Mouse (Mus musculus) kidney, adult 2 months (tissue): ENCODE results near the gene Nat8f1. TPM values are rescaled to one million over a fixed set of nuclear protein-coding genes. Genes with fewer than 3 reads are reported as not detected.
A peak's percentile ranks its signal among the peaks of the same experiment; 100 is the strongest.
"Not testable (repeated sequence)": the region's sequence is repeated elsewhere in the genome, so short reads cannot be mapped to it uniquely, and the experiment has no call there.

Source experiments
- DNase-seq: peaks from one replicate; pipeline ENCODE4 v3.0.0; 2021
- H3K27ac ChIP-seq: fragments of 200-500 bp; 2 replicates; pipeline ENCODE4 v1.5.1; 2012; ENCODE audit warnings: low read depth, low read length, control low read depth, inconsistent platforms; ENCODE audit not compliant: insufficient read depth
- H3K27me3 ChIP-seq: fragments of 200-500 bp; replicated peaks from 2 replicates; pipeline ENCODE4 v1.6.1; 2012; ENCODE audit warnings: mild to moderate bottlenecking, moderate library complexity, low read length, inconsistent platforms; ENCODE audit not compliant: control insufficient read depth, insufficient read depth
- H3K36me3 ChIP-seq: fragments of 200-500 bp; 2 replicates; pipeline ENCODE4 v1.6.1; 2012; ENCODE audit warnings: mild to moderate bottlenecking, moderate library complexity, low read length, inconsistent platforms; ENCODE audit not compliant: control insufficient read depth, insufficient read depth
- H3K4me1 ChIP-seq: fragments of 200-500 bp; 2 replicates; pipeline ENCODE4 v1.6.1; 2011; ENCODE audit warnings: low read length; ENCODE audit not compliant: control insufficient read depth, insufficient read depth
- H3K4me3 ChIP-seq: fragments of 200-500 bp; 2 replicates; pipeline ENCODE4 v1.5.1; 2011; ENCODE audit warnings: mild to moderate bottlenecking, low read depth, low read length, control low read depth; ENCODE audit not compliant: insufficient read depth
- CTCF ChIP-seq: fragments of 200-500 bp; conservative IDR thresholded peaks from 2 replicates; pipeline ENCODE4 v1.5.1; 2011; ENCODE audit warnings: low read depth, mild to moderate bottlenecking, control low read depth, low read length, moderate library complexity, mixed read lengths; ENCODE audit not compliant: insufficient read depth, insufficient read length
- POLR2A ChIP-seq: fragments of 200-500 bp; IDR thresholded peaks from one replicate; pipeline ENCODE4 v1.6.1; 2011; ENCODE audit warnings: low read depth, low read length, control low read depth
- WGBS: fragments of 180-500 bp; shearing (Covaris S2); methylation state at CpG from one replicate; pipeline ENCODE4 v1.1.7; 2018; 5-methylcytosine and 5-hydroxymethylcytosine counted together
- polyA plus RNA-seq: library from polyadenylated mRNA; depleted of rRNA; stranded (reverse); fragments of >200 nt; gene quantifications from 2 replicates; pipeline ENCODE4 v1.2.3, GENCODE M21; 2012; rRNA removed

Nat8f1 gene
- 858 and 975 TPM in 2 replicates for polyA plus RNA-seq

DNA sequence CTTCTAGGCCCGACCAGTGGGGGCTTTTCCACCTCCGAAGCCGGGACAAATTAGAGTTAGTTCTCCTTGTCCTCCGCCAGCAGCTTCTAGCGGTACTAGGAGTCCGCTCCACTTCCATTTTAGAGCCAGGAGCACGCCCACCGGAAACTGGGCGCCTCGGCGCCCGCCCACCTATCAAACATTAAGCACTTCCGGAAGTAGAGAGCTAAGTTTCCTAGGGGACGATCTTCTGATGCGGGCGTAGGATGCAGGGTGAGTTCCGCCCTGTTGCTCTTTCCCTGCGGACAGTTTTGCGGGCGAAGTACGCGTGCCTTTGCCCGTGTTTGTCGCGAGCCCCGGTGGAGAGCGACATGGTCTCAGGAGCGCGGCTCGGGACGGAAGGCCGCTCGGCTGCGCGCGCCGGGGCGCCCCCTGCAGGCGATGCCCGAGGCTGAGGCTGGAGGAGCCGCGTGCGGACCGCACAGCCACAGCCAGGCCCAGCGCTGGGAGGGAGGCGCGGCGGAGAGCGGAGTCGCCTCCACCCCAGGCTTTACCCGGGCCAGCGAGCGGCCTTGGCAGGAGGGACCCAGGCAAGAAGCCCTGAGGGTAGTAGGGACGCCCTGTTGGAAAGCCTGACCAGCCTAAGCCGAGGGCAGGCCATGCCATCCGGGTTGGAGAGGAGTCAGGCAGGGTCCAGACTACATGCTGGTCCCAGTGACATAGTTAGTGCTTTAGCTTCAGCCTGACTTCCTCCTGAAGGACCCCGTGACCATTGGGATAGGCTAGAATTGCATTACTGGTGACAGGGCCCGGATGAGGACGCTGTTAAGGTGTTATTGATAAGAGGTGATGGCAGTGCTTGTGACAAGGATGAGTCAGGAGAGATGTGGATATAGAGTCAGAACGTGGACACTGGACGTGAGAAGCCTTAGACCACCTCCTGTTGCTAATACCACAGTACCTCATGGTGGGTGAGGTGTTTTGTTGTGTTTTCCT, at the start of gene Nat8f1:
Nat8f1 (minus strand) TSS at position 149 of the 975 bp plus-strand sequence.
- WGBS = under 1% methylated on average over 61 of the region's 61 CpGs
- Histone ChIP-seq H3K4me3 (peak within 1 kb of the TSS; percentile 55), H3K4me1 (peaks cover 17% of the 10 kb centered on the region; the same call in 1 of the 2 replicates), H3K27ac (peak within 1 kb of the TSS; percentile 92)
- H3K36me3 ChIP-seq, H3K27me3 ChIP-seq: not testable (repeated sequence)
- TF ChIP-seq CTCF (peak; percentile 37; the same call in 1 of the 2 replicates), POLR2A (peak; percentile 50)
- peak; percentile 96 for DNase-seq

GRCm38 (mm10) chr6:85961101-85962091, 45.9 kb upstream of the Nat8f1 start, which contains the start of gene Dusp11:
Gene Dusp11 (minus strand): TSS chr6:85961667.
- peaks cover 4% of the 10 kb centered on the region; the same call in 1 of the 2 replicates for H3K4me1 ChIP-seq
- TF ChIP-seq POLR2A (peak; percentile 16), CTCF (no peak)
- peak within 1 kb of the TSS; percentile 99 for H3K27ac ChIP-seq
- no peaks in the 10 kb centered on the region for H3K27me3 ChIP-seq
- peaks cover 1% of the 10 kb centered on the region for H3K36me3 ChIP-seq
- DNase-seq = peak; percentile 95
- H3K4me3 ChIP-seq = peak within 1 kb of the TSS; percentile 85
- WGBS = under 1% methylated on average over 70 of the region's 70 CpGs

DNA sequence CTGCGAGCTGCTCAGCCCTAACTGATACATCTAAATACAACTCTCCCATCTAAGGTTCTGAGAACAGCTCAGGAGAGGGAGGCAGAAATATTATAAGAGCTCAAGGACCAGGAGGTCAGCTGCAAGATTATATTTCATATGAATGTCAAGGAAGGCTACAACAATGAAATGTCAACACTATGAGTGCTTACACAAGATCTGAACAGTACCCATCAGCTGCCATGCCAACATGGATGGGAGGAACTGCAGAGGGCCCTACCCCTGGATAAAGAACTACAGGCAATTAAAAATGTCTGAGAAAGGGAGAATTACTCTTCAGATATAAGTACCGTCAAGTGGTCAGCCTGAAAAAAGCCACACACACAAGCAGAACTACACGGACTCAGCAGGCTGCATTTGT, 42.1 kb upstream of the Nat8f1 start:
- no peak for DNase-seq
- 75% methylated on average over 3 of the region's 3 CpGs for WGBS

DNA sequence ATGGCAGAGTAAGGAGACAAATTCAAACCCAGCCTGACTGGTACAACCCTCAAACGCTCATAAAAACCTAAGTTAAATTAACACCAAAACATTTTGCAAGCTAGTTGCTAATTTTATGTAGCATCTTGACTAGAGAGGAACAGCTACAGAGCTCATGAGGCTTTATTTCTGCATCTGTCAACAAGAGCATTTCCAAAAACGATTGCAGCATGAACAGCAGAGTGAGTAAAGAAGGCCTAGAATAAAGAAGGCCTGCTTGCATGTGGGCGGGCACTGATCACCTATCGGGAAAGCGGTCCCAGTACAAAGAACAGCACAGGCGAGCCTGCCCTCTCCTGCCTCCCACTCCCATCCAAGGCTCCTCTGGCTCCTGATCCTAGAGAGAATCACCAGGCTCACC, 33.1 kb upstream of the Nat8f1 start:
- peaks cover 22% of the 10 kb centered on the region for H3K36me3 ChIP-seq
- H3K4me1 ChIP-seq = no peaks in the 10 kb centered on the region
- H3K4me3 ChIP-seq = no peak overlapping the region
- H3K27me3 ChIP-seq = no peaks in the 10 kb centered on the region
- 91% methylated on average over 6 of the region's 6 CpGs for WGBS
- DNase-seq = no peak
- no peak for TF ChIP-seq CTCF
- TF ChIP-seq POLR2A = no peak
- H3K27ac ChIP-seq = no peak overlapping the region

More for the DNA sequence above, 42.1 kb upstream of the Nat8f1 start:
- Histone ChIP-seq H3K4me1 (peaks cover 4% of the 10 kb centered on the region; the same call in 1 of the 2 replicates), H3K27me3 (no peaks in the 10 kb centered on the region), H3K36me3 (peaks cover 14% of the 10 kb centered on the region), H3K4me3 (no peak overlapping the region), H3K27ac (no peak overlapping the region)
- TF ChIP-seq CTCF (no peak), POLR2A (no peak)

DNA sequence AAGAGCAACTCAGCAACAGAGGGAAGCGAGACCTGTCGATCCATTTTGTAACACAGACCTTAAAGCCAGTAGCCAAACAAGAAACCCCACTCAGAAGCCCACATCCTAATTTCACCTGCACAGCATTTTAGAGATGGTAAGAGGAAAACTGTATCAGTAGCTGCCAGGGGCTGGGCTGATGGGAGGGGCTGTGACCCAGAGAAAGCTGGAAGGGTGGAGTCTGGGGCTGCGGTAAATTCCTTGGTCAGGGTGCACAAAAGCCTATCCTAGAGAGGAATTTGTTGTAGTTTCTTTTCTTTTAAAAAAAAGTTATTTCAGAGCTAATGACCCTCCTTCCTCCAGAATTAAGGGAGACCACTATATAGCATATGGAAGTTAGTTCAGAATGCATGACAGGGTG, 27.0 kb upstream of the Nat8f1 start:
- Histone ChIP-seq H3K27ac (no peak overlapping the region), H3K4me1 (peaks cover 1% of the 10 kb centered on the region; the same call in 1 of the 2 replicates), H3K27me3 (no peaks in the 10 kb centered on the region), H3K4me3 (no peak overlapping the region), H3K36me3 (peaks cover 5% of the 10 kb centered on the region)
- no peak for TF ChIP-seq POLR2A
- no peak for TF ChIP-seq CTCF
- 88% methylated on average over 3 of the region's 3 CpGs for WGBS
- no peak for DNase-seq

DNA sequence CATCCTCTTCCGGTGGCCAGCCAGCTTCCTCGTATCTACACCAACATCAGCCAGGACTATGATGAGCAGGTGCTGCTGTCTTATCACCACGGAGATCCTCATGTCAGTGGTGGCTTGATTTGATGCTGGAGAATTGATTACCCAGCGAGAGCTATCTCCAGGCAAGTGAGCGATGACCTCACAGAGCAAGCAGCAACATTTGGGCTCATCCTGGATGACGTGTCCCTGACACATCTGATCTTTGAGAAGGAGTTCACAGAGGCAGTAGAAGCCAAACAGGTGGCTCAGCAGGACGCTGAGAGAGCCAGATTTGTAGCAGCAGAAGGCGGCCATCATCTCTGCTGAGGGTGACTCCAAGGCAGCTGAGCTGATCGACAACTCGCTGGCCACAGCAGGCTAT, 23.2 kb upstream of the Nat8f1 start:
- no peaks in the 10 kb centered on the region; the same call in 1 of the 2 replicates for H3K36me3 ChIP-seq
- no peaks in the 10 kb centered on the region for H3K27me3 ChIP-seq
- no peak for DNase-seq
- H3K27ac ChIP-seq = no peak overlapping the region
- no peak for TF ChIP-seq POLR2A
- no peak for TF ChIP-seq CTCF
- WGBS = 81% methylated on average over 10 of the region's 10 CpGs
- H3K4me1 ChIP-seq = peaks cover 11% of the 10 kb centered on the region; the same call in 1 of the 2 replicates
- H3K4me3 ChIP-seq = no peak overlapping the region
